Mouse (Mus musculus) embryonic facial prominence, embryonic 14.5 days (tissue): ENCODE measurements around the gene Gatad2b. TPM values are rescaled to one million over a fixed set of nuclear protein-coding genes. Genes with fewer than 3 reads are reported as not detected.

ENCODE experiments used
- ATAC-seq: fragments of 200-750 bp; cut with Nextera tagmentation; 2 replicates; pipeline ENCODE4 v1.8.0; 2017; ENCODE audit warnings: low read depth, moderate number of reproducible peaks, moderate TSS enrichment
- DNase-seq: peaks from one replicate; pipeline ENCODE4 v3.0.0-alpha.2; 2015; ENCODE audit warnings: low spot score
- H3K27ac ChIP-seq: fragments of 300-500 bp; sonication (generic); replicated peaks from 2 replicates; pipeline ENCODE4 v1.5.1; 2014; ENCODE audit warnings: low read depth, mild to moderate bottlenecking, low read length, moderate library complexity
- H3K27me3 ChIP-seq: fragments of 300-500 bp; sonication (generic); replicated peaks from 2 replicates; pipeline ENCODE4 v1.6.1; 2014; ENCODE audit warnings: low read length; ENCODE audit not compliant: control insufficient read depth, insufficient read depth
- H3K36me3 ChIP-seq: fragments of 300-500 bp; sonication (generic); 2 replicates; pipeline ENCODE4 v1.6.1; 2014; ENCODE audit warnings: low read length, mixed read lengths; ENCODE audit not compliant: control insufficient read depth, insufficient read depth
- H3K4me1 ChIP-seq: fragments of 300-500 bp; sonication (generic); 2 replicates; pipeline ENCODE4 v1.6.1; 2014; ENCODE audit warnings: antibody characterized with exemption, low read length; ENCODE audit not compliant: control insufficient read depth, insufficient read depth
- H3K4me2 ChIP-seq: fragments of 300-500 bp; sonication (generic); 2 replicates; pipeline ENCODE4 v1.6.1; 2014; ENCODE audit warnings: low read depth, mild to moderate bottlenecking, low read length, moderate library complexity, mixed read lengths
- H3K4me3 ChIP-seq: fragments of 300-500 bp; sonication (generic); 2 replicates; pipeline ENCODE4 v1.5.1; 2014; ENCODE audit warnings: low read depth, mild to moderate bottlenecking, low read length
- H3K9ac ChIP-seq: fragments of 300-500 bp; sonication (generic); 2 replicates; pipeline ENCODE4 v1.6.1; 2014; ENCODE audit warnings: low read depth, mild to moderate bottlenecking, low read length, moderate library complexity, mixed read lengths
- H3K9me3 ChIP-seq: fragments of 300-500 bp; sonication (generic); 2 replicates; pipeline ENCODE4 v1.6.1; 2016; ENCODE audit warnings: low read length; ENCODE audit not compliant: control insufficient read depth
- WGBS: fragments of 180-500 bp; shearing (Covaris S2); extraction: QIAGEN DNeasy Blood & Tissue Kit; methylation state at CpG from one replicate; pipeline ENCODE4 v1.1.7; 2014; 5-methylcytosine and 5-hydroxymethylcytosine counted together
- polyA plus RNA-seq: library from polyadenylated mRNA; unstranded; fragments of >200 nt; fragmentation: Nextera tagmentation; extraction: Ambion mirVana; gene quantifications from 2 replicates; pipeline ENCODE4 v1.2.1, GENCODE M21; 2014

Gatad2b gene
- polyA plus RNA-seq, 1 experiment from 2014 or later = 13.4 TPM

DNA sequence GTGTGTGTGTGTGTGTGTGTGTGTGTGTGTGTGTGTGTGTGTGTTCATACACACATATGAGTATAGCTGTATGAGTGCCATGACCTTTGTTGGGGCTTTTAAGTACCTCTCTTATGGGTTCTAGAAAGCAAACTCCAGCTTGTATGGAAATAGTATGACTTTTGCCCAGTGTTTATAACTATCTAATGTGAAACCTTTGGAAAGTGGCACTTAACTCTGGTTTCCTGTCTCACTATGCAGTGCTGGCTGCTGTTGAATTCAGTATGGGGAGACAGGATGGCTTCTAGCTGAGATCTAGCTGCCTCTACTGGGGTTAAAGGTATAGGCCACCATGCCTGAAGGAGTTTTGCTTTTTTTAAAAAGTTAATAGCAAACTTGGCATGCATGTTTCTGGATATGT lies 16.6 kb downstream of the Gatad2b start:
- no peak for DNase-seq
- no peak for ATAC-seq

DNA sequence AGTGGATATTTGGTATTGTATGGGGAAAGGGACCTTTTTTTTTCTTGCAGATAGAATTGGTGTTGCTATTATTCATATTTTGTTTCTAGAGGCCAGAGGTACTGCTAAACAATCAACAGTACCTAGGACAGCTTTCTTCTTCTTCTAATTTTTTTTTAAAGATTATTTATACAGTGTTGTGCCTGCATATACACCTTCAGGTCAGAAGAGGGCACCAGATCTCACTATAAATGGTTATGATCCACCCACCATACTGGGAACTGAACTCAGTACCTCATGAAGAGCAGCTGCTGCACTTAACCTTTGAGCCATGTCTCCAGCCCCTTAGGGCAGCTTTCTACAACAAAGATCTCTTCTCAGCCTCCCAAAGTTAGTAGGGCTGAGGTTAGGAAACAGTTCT lies 20.4 kb downstream of the Gatad2b start:
- Histone ChIP-seq H3K36me3 (no peaks in the 10 kb centered on the region), H3K27ac (no peak overlapping the region), H3K4me3 (no peak overlapping the region), H3K27me3 (no peaks in the 10 kb centered on the region), H3K9ac (no peak overlapping the region), H3K4me2 (no peak overlapping the region), H3K9me3 (no peaks in the 10 kb centered on the region), H3K4me1 (no peaks in the 10 kb centered on the region)
- no peak for DNase-seq
- ATAC-seq = no peak

More for the DNA sequence above, 16.6 kb downstream of the Gatad2b start:
- Histone ChIP-seq H3K9ac (no peak overlapping the region), H3K27ac (no peak overlapping the region), H3K27me3 (no peaks in the 10 kb centered on the region), H3K9me3 (no peaks in the 10 kb centered on the region), H3K4me3 (no peak overlapping the region), H3K36me3 (0 out of 2 replicates have a peak, but pooled peaks cover 3% of the 10 kb centered on the region), H3K4me2 (no peak overlapping the region), H3K4me1 (0 out of 2 replicates have a peak, but pooled peaks cover 3% of the 10 kb centered on the region)

DNA sequence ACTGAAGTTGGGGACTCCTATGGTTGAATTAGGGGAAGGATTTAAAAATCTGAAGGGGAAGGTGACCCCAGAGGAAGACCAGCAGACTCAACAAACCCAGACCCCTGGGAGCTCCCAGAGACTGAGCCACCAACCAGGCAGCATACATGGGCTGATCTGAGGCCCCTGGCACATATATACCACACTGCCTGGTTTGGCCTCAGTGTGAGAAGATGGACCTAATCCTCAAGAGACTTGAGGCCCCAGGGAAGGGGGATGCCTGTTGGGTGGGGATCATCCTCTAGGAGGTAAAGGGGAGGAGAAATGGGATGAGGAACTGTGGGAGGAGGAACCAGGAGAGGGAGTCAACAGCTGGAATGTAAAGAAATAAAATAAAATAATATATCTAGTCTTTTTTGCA lies 21.3 kb downstream of the Gatad2b start:
- ATAC-seq (no peak), DNase-seq (no peak)
- Histone ChIP-seq H3K9ac (no peak overlapping the region), H3K9me3 (no peaks in the 10 kb centered on the region), H3K36me3 (no peaks in the 10 kb centered on the region), H3K4me1 (no peaks in the 10 kb centered on the region), H3K27me3 (no peaks in the 10 kb centered on the region), H3K27ac (no peak overlapping the region), H3K4me3 (no peak overlapping the region), H3K4me2 (no peak overlapping the region)

DNA sequence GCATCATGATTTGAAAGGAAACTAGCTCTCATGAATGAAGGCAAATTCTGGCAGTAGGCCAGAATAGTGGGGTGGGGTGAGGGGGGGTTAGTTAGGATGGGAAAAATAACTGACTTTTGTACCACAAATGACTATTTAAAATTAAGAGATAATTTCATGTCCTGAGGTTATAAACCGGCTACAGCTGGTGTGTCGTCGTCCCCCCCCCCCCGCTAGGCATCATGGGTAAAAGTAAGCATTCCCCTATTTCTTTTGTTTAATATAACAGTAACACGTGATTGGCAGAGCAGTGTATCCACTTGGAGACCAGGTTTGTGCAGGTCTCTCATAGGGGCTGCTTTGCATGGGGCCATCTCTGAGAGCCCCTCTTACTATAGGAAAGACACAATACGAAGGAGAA lies 29.3 kb downstream of the Gatad2b start:
- WGBS = 46% methylated on average over 5 of the region's 6 CpGs
- Histone ChIP-seq H3K4me3 (no peak overlapping the region), H3K9ac (no peak overlapping the region), H3K27me3 (no peaks in the 10 kb centered on the region), H3K36me3 (0 out of 2 replicates have a peak, but pooled peaks cover 4% of the 10 kb centered on the region), H3K4me2 (peak overlapping the region; percentile 37), H3K9me3 (no peaks in the 10 kb centered on the region), H3K27ac (peak overlapping the region; percentile 71; the same call in 1 of the 2 replicates), H3K4me1 (peaks cover 26% of the 10 kb centered on the region)
- no peak for DNase-seq
- ATAC-seq = no peak; the same call in 1 of the 2 replicates

DNA sequence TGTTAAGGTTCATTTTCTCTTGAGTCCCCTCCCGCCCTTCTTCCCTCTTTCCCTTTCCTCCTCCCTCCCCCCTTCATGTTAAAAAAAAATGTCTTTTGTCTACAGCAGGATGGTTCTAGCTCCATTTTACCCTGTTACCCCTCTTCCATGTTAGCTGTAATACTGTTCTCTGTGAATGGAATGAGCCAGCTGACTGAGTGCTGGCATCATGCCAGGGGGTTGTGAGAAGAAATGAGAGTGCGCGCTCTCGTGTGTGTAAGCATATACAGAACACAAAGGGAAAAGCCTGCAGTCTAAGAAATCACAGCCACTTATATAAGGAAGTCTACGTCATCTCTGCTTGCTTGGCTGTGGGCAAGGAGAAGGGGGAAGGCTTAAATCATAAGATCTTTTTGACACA lies 30.1 kb downstream of the Gatad2b start:
- H3K4me2 ChIP-seq = peak overlapping the region; percentile 5; the same call in 1 of the 2 replicates
- H3K9me3 ChIP-seq = no peaks in the 10 kb centered on the region
- 0 out of 2 replicates have a peak, but pooled peaks cover 4% of the 10 kb centered on the region for H3K36me3 ChIP-seq
- ATAC-seq = peak; percentile 94
- H3K4me3 ChIP-seq = no peak overlapping the region
- 9% methylated on average over 5 of the region's 5 CpGs for WGBS
- no peaks in the 10 kb centered on the region for H3K27me3 ChIP-seq
- H3K27ac ChIP-seq = peak overlapping the region; percentile 71; the same call in 1 of the 2 replicates
- H3K4me1 ChIP-seq = peaks cover 26% of the 10 kb centered on the region
- DNase-seq = peak; percentile 97
- no peak overlapping the region; the same call in 1 of the 2 replicates for H3K9ac ChIP-seq

DNA sequence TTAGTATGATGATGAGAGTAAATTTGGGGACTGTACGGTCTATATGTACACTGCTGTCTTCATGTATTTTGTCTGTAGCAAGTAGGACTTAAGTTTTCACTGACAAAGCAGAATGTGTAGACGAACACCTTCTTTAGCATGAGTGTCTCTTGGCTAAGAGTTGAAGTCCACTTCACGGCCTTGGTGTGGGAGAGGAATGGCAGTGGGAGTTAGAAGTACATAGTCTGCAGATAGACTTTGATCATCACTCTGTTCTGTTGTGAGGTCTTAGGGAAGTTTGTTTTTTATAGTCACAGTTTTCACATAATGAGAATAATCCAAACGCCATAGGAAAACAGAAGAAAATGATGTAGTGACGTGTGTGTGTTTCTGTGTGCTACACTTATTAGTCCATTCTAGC lies 39.5 kb downstream of the Gatad2b start:
- DNase-seq (no peak), ATAC-seq (no peak)
- Histone ChIP-seq H3K9me3 (no peaks in the 10 kb centered on the region), H3K9ac (no peak overlapping the region), H3K4me3 (no peak overlapping the region), H3K36me3 (no peaks in the 10 kb centered on the region), H3K27me3 (no peaks in the 10 kb centered on the region), H3K27ac (no peak overlapping the region), H3K4me2 (no peak overlapping the region), H3K4me1 (no peaks in the 10 kb centered on the region)
- 87% methylated on average over 5 of the region's 5 CpGs for WGBS

DNA sequence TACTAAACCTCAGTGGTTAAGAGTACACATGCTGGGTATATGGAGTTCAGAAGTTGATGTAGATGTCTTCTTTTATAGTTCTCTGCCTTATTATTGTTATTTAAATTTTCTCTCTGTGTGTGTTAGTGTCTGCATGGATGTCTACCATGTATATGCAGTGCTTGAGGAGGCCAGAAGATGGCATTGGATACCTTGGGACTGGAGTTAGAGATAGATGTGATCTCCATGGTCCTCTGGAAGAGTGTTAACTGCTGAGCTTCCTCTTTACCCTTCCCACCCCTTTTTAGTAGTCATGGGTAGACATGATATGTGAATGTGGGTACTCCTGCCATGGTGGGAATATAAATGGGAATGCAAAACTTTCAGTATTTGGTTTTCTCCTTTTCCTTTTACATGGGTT lies 42.5 kb downstream of the Gatad2b start:
- H3K27ac ChIP-seq = no peak overlapping the region
- H3K9ac ChIP-seq = no peak overlapping the region
- no peak overlapping the region for H3K4me3 ChIP-seq
- no peaks in the 10 kb centered on the region for H3K27me3 ChIP-seq
- no peaks in the 10 kb centered on the region for H3K36me3 ChIP-seq
- DNase-seq (no peak), ATAC-seq (no peak)
- no peak overlapping the region for H3K4me2 ChIP-seq
- no peaks in the 10 kb centered on the region for H3K4me1 ChIP-seq
- H3K9me3 ChIP-seq = no peaks in the 10 kb centered on the region

DNA sequence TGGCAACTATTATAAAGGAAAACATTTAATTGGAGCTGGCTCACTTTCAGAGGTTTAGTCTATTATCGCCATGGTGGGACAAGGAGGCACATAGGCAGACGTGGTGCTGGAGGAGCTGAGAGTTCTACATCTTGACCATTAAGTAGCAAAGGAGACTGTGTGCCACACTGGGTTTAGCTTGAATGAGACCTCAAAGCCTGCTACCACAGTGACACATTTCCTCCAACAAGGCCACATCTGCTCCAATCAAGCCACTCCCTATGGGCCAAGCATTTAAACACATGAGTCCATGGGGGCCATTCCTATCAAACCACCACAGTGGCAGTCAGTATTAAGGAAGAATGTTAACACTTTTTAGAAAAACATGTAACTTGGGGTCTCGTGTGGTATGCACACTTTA lies 45.2 kb downstream of the Gatad2b start:
- DNase-seq = no peak
- Histone ChIP-seq H3K36me3 (peaks cover 14% of the 10 kb centered on the region), H3K4me1 (no peaks in the 10 kb centered on the region), H3K9me3 (0 out of 2 replicates have a peak, but pooled peaks cover 3% of the 10 kb centered on the region), H3K27ac (no peak overlapping the region), H3K4me2 (no peak overlapping the region), H3K9ac (no peak overlapping the region), H3K4me3 (no peak overlapping the region), H3K27me3 (no peaks in the 10 kb centered on the region)
- 78% methylated on average over 3 of the region's 3 CpGs for WGBS
- no peak for ATAC-seq

DNA sequence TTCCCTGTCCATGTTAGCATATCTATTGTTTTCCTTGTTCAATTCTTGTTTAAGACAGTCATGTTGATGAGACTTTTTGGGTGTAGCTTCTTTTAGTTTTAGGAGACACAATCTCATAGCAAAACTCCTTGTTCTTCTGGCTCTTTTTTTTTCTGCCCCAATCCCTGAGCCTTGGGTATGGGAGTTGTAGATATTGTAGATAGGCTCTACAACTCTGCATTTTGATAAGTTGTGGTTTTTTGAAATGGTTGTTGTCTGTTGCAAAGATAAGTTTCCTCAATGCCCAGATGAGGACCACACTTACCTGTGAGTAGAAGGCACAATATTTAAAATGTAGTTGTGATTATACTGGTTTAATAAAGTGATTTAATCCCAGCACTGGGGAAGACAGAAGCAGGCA lies 47.2 kb downstream of the Gatad2b start:
- no peak overlapping the region for H3K4me2 ChIP-seq
- peaks cover 14% of the 10 kb centered on the region for H3K36me3 ChIP-seq
- H3K9ac ChIP-seq = no peak overlapping the region
- DNase-seq (no peak), ATAC-seq (no peak)
- no peaks in the 10 kb centered on the region for H3K27me3 ChIP-seq
- H3K4me1 ChIP-seq = no peaks in the 10 kb centered on the region
- no peak overlapping the region for H3K27ac ChIP-seq
- H3K4me3 ChIP-seq = no peak overlapping the region
- 0 out of 2 replicates have a peak, but pooled peaks cover 3% of the 10 kb centered on the region for H3K9me3 ChIP-seq
